In genomic region chr7:133108695-133109094, GRCm38 (mm10) we compare ENCODE assay signal across 18 mouse cellular contexts. TPM values are rescaled to one million over a fixed set of nuclear protein-coding genes. Genes with fewer than 3 reads are reported as not detected.
DNase-seq lines count a peak whose midpoint lies in the region.
"Had no signal": no experiment of that assay in that cellular context is flagged by ENCODE, and none has a peak within 500 bp of the region (broad histone marks: within the 10 kb centered on the region; RNA-seq: fewer than 3 reads in every experiment).

No protein-coding gene starts in this region.

- no peak overlapping the region for H3K4me3 ChIP-seq in forebrain, embryonic 10.5 days
- H3K4me3 ChIP-seq: limb, embryonic 10.5 days; liver, embryonic 12.5 days; lung, embryonic 15.5 days; megakaryocyte, embryonic 14.5 days; stomach, embryonic 15.5 days had no signal

- peaks cover 35% of the 10 kb centered on the region for H3K36me3 ChIP-seq in forebrain, embryonic 10.5 days (replicated peaks)
- H3K36me3 ChIP-seq: liver, embryonic 12.5 days; lung, embryonic 15.5 days; stomach, embryonic 15.5 days had no signal

- H3K27me3 ChIP-seq in forebrain, embryonic 10.5 days (ENCODE audit: poor library complexity, severe bottlenecking) = no peaks in the 10 kb centered on the region
- H3K27me3 ChIP-seq: liver, embryonic 12.5 days; lung, embryonic 15.5 days; megakaryocyte, embryonic 14.5 days; stomach, embryonic 15.5 days had no signal

- peak; percentile 20 to 48 for DNase-seq in frontal cortex, postnatal 36 days (ENCODE audit: low spot score in 2 of 2)
- no peak for DNase-seq in frontal cortex, postnatal 14 days (ENCODE audit: low spot score in 2 of 2)
- peak; percentile 43 for DNase-seq in layer of hippocampus, adult 11-12 months (ENCODE audit: low spot score)
- DNase-seq in layer of hippocampus, postnatal 10 days (ENCODE audit: low spot score in 2 of 2) = no peak
- DNase-seq in spleen, postnatal 36 days (ENCODE audit: low spot score in 2 of 2) = peak; percentile 14 to 27
- no peak for DNase-seq in spleen, postnatal 4 days (ENCODE audit: low spot score in 2 of 2)
- DNase-seq in thymus, postnatal 10 days (ENCODE audit: low spot score in 2 of 2) = no peak
- no peak for DNase-seq in forebrain, embryonic 10.5 days (ENCODE audit: extremely low spot score, low spot score)
- DNase-seq: adrenal gland, postnatal 36 days; cerebellum, postnatal 14 days; gastrocnemius, postnatal 36 days; thymus, postnatal 25 days had no signal

- WGBS in forebrain, embryonic 10.5 days = 98% methylated on average over 2 of the region's 2 CpGs

- peaks cover 41% of the 10 kb centered on the region for H3K4me1 ChIP-seq in forebrain, embryonic 10.5 days

- H3K27ac ChIP-seq in forebrain, embryonic 10.5 days = no peak overlapping the region
- H3K27ac ChIP-seq: limb, embryonic 10.5 days; liver, embryonic 12.5 days; lung, embryonic 15.5 days; stomach, embryonic 15.5 days had no signal

- peaks cover 3% of the 10 kb centered on the region; the same call in 1 of the 2 replicates for H3K9me3 ChIP-seq in forebrain, embryonic 10.5 days
- H3K9me3 ChIP-seq: limb, embryonic 10.5 days; liver, embryonic 12.5 days; lung, embryonic 15.5 days; megakaryocyte, embryonic 14.5 days; stomach, embryonic 15.5 days had no signal

RNA-seq across cellular contexts. Expression of gene Fgfr2, which starts 14.5 kb away (rescaled TPM):
- 10 to 100 TPM; 35.6 to 48.3 TPM for total RNA-seq in layer of hippocampus, postnatal 10 days (2021)
- polyA plus RNA-seq in forebrain, embryonic 10.5 days (2016; fragmentation: Nextera tagmentation; extraction: Ambion mirVana) = 55.7 and 61.4 TPM in 2 replicates
- total RNA-seq: MEL had no signal

RNA-seq across cellular contexts. Expression of gene Ctbp2, which starts 15.5 kb away (rescaled TPM):
- 10 to 100 TPM; 62.3 to 63.6 TPM for total RNA-seq in layer of hippocampus, postnatal 10 days (2021)
- polyA plus RNA-seq in forebrain, embryonic 10.5 days (2016; fragmentation: Nextera tagmentation; extraction: Ambion mirVana) = 125 and 133 TPM in 2 replicates

Comparison
In these comparisons a context has a peak if more than half of its experiments do, and no peak if none do; other contexts are left out.
1. DNase-seq: peak in frontal cortex, postnatal 36 days (2 of 2), layer of hippocampus, adult 11-12 months (single experiment) and spleen, postnatal 36 days (2 of 2); none in frontal cortex, postnatal 14 days (0 of 2), layer of hippocampus, postnatal 10 days (0 of 2), spleen, postnatal 4 days (0 of 2), thymus, postnatal 10 days (0 of 2) and forebrain, embryonic 10.5 days (single experiment).